Mouse (Mus musculus) limb, embryonic 10.5 days (tissue): ENCODE results near the gene Plekhg4. TPM values are rescaled to one million over a fixed set of nuclear protein-coding genes. Genes with fewer than 3 reads are reported as not detected.

Experiments used
- DNase-seq: peaks from one replicate; pipeline ENCODE4 v3.0.0-alpha.2; 2017; ENCODE audit warnings: low spot score
- H3K27ac ChIP-seq: fragments of 300-500 bp; sonication (generic); 2 replicates; pipeline ENCODE4 v1.5.1; 2016; ENCODE audit warnings: mild to moderate bottlenecking
- H3K27me3 ChIP-seq: fragments of 300-500 bp; sonication (generic); 2 replicates; pipeline ENCODE4 v1.6.1; 2016; ENCODE audit warnings: low read depth, mild to moderate bottlenecking; ENCODE audit not compliant: poor library complexity, severe bottlenecking
- H3K36me3 ChIP-seq: fragments of 300-500 bp; sonication (generic); 2 replicates; pipeline ENCODE4 v1.6.1; 2016; ENCODE audit warnings: mild to moderate bottlenecking, moderate library complexity
- H3K4me1 ChIP-seq: fragments of 300-500 bp; sonication (generic); 2 replicates; pipeline ENCODE4 v1.6.1; 2016
- H3K4me3 ChIP-seq: fragments of 300-500 bp; sonication (generic); 2 replicates; pipeline ENCODE4 v1.5.1; 2016; ENCODE audit warnings: mild to moderate bottlenecking, moderate library complexity
- H3K9me3 ChIP-seq: fragments of 300-500 bp; sonication (generic); replicated peaks from 2 replicates; pipeline ENCODE4 v1.6.1; 2016; ENCODE audit warnings: mild to moderate bottlenecking
- WGBS: fragments of 180-500 bp; shearing (Covaris S2); methylation state at CpG from one replicate; pipeline ENCODE4 v1.1.7; 2016; 5-methylcytosine and 5-hydroxymethylcytosine counted together
- polyA plus RNA-seq: library from polyadenylated mRNA; unstranded; fragments of >200 nt; fragmentation: Nextera tagmentation; extraction: Ambion mirVana; gene quantifications from 2 replicates; pipeline ENCODE4 v1.2.1, GENCODE M21; 2016

Gene Plekhg4
- polyA plus RNA-seq, result 0.28 and 0.74 TPM in 2 replicates

- Histone ChIP-seq H3K4me1 (peaks cover 16% of the 10 kb centered on the region), H3K27ac (peak within 1 kb of the TSS; percentile 4; the same call in 1 of the 2 replicates), H3K9me3 (no peaks in the 10 kb centered on the region), H3K36me3 (peaks cover 14% of the 10 kb centered on the region), H3K4me3 (peak within 1 kb of the TSS; percentile 38), H3K27me3 (0 out of 2 replicates have a peak, but pooled peaks cover 3% of the 10 kb centered on the region)
- DNase-seq, result no peak
- 71% methylated on average over 2 of the region's 2 CpGs for WGBS
These were observed at the start of gene Plekhg4 for GRCm38 (mm10) chr8:105373032-105373431. TSS of gene Plekhg4 (plus strand) at chr8:105373274.

DNA sequence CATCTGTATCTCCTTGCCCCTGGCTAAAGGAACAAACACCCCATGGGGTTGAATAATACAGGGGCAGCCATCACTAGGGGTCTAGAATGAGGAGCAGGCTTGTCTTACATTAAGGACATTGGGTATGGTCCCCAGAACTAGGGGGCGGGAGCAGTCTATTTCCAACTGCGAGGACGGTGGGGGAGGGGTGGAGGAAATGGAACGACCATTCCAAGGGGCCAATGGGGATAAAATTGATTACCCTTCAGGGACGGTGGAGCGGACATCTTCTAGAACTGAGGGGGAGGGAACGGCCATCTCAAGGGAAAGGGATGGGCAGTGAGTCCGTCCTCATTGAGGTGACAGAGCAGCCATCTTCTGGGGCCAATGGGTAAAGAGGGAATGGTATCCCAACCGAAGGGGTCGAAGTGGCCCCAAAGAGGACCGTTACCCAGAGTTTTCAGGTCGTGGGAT, 47.4 kb upstream of the Plekhg4 start:
- no peak for DNase-seq
- Histone ChIP-seq H3K36me3 (peaks cover 46% of the 10 kb centered on the region), H3K4me3 (peak overlapping the region; percentile 75), H3K9me3 (no peaks in the 10 kb centered on the region), H3K27ac (peak overlapping the region; percentile 84), H3K4me1 (peaks cover 18% of the 10 kb centered on the region), H3K27me3 (no peaks in the 10 kb centered on the region)
- under 1% methylated on average over 12 of the region's 12 CpGs for WGBS

GRCm38 (mm10) chr8:105326141-105326672, 46.9 kb upstream of the Plekhg4 start, which contains the start of the genes Lrrc29 and Tmem208:
TSS of gene Lrrc29 (minus strand) at chr8:105326278.
TSS of gene Tmem208 (plus strand) at chr8:105326354.
- peak within 1 kb of the TSS; percentile 84 for H3K27ac ChIP-seq
- H3K4me1 ChIP-seq, result peaks cover 18% of the 10 kb centered on the region
- no peaks in the 10 kb centered on the region for H3K9me3 ChIP-seq
- H3K27me3 ChIP-seq, result no peaks in the 10 kb centered on the region
- H3K36me3 ChIP-seq, result peaks cover 51% of the 10 kb centered on the region
- peak within 1 kb of the TSS; percentile 75 for H3K4me3 ChIP-seq
- under 1% methylated on average over 36 of the region's 36 CpGs for WGBS
- peak; percentile 97 for DNase-seq

DNA sequence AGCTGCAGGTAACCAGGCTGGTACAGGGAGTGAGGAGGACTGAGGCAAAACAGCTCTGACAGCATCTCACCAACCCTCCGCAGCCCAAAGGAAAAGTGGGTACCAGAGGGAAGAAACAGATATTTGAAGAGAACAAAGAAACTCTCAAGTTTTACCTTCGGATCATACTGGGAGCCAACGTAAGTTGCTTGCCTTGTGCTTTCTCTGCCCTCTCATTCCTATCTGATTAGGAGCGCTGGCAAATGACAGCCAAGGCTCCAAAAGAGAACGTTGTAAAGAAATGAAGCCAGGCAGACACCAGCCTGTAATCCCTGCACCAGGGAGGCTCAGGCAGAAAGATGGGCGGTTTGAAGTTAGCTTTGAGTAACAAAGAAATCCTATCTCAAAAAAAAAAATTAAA, 46.1 kb upstream of the Plekhg4 start:
- H3K27me3 ChIP-seq, result no peaks in the 10 kb centered on the region
- peak overlapping the region; percentile 75 for H3K4me3 ChIP-seq
- no peak for DNase-seq
- peak overlapping the region; percentile 84 for H3K27ac ChIP-seq
- peaks cover 18% of the 10 kb centered on the region for H3K4me1 ChIP-seq
- H3K36me3 ChIP-seq, result peaks cover 56% of the 10 kb centered on the region
- WGBS, result 50% methylated on average over 6 of the region's 6 CpGs
- no peaks in the 10 kb centered on the region for H3K9me3 ChIP-seq

- Histone ChIP-seq H3K4me3 (no peak overlapping the region), H3K4me1 (peaks cover 11% of the 10 kb centered on the region), H3K27me3 (no peaks in the 10 kb centered on the region), H3K9me3 (no peaks in the 10 kb centered on the region), H3K36me3 (peaks cover 79% of the 10 kb centered on the region), H3K27ac (no peak overlapping the region)
- WGBS, result 96% methylated on average over 12 of the region's 12 CpGs
- no peak for DNase-seq
These were observed 42.7 kb upstream of the Plekhg4 start for GRCm38 (mm10) chr8:105330325-105330724.

GRCm38 (mm10) chr8:105331469-105331868, 41.6 kb upstream of the Plekhg4 start:
- Histone ChIP-seq H3K9me3 (no peaks in the 10 kb centered on the region), H3K27me3 (no peaks in the 10 kb centered on the region), H3K4me1 (peaks cover 8% of the 10 kb centered on the region), H3K27ac (no peak overlapping the region), H3K36me3 (peaks cover 90% of the 10 kb centered on the region), H3K4me3 (no peak overlapping the region)
- DNase-seq, result no peak
- WGBS, result 96% methylated on average over 22 of the region's 22 CpGs

- Histone ChIP-seq H3K36me3 (peaks cover 95% of the 10 kb centered on the region), H3K27me3 (peaks cover 4% of the 10 kb centered on the region; the same call in 1 of the 2 replicates), H3K27ac (no peak overlapping the region), H3K9me3 (no peaks in the 10 kb centered on the region), H3K4me1 (peaks cover 6% of the 10 kb centered on the region), H3K4me3 (no peak overlapping the region)
- DNase-seq, result no peak
- whole genome bisulfite sequencing, result 97% methylated on average over 9 of the region's 9 CpGs
These were observed 41.1 kb upstream of the Plekhg4 start for GRCm38 (mm10) chr8:105331931-105332330.

- H3K4me1 ChIP-seq, result peaks cover under 1% of the 10 kb centered on the region
- H3K27me3 ChIP-seq, result peaks cover 8% of the 10 kb centered on the region
- DNase-seq, result no peak
- H3K36me3 ChIP-seq, result peaks cover 98% of the 10 kb centered on the region
- no peaks in the 10 kb centered on the region for H3K9me3 ChIP-seq
- no peak overlapping the region for H3K27ac ChIP-seq
- no peak overlapping the region for H3K4me3 ChIP-seq
- 86% methylated on average over 2 of the region's 2 CpGs for WGBS
These were observed 40.6 kb upstream of the Plekhg4 start for GRCm38 (mm10) chr8:105332523-105332922.

GRCm38 (mm10) chr8:105336373-105337130, 36.5 kb upstream of the Plekhg4 start:
- Histone ChIP-seq H3K4me1 (0 out of 2 replicates have a peak, but pooled peaks cover 9% of the 10 kb centered on the region), H3K36me3 (peaks cover 76% of the 10 kb centered on the region), H3K9me3 (no peaks in the 10 kb centered on the region), H3K27me3 (peaks cover 8% of the 10 kb centered on the region), H3K27ac (no peak overlapping the region), H3K4me3 (no peak overlapping the region)
- DNase-seq, result no peak
- WGBS, result 40% methylated on average over 32 of the region's 32 CpGs

- peaks cover 8% of the 10 kb centered on the region for H3K27me3 ChIP-seq
- H3K9me3 ChIP-seq, result no peaks in the 10 kb centered on the region
- 0 out of 2 replicates have a peak, but pooled peaks cover 9% of the 10 kb centered on the region for H3K4me1 ChIP-seq
- WGBS, result 26% methylated on average over 4 of the region's 4 CpGs
- peaks cover 52% of the 10 kb centered on the region for H3K36me3 ChIP-seq
- no peak for DNase-seq
- no peak overlapping the region for H3K27ac ChIP-seq
- no peak overlapping the region for H3K4me3 ChIP-seq
These were observed 34.1 kb upstream of the Plekhg4 start for GRCm38 (mm10) chr8:105338992-105339391.

GRCm38 (mm10) chr8:105339886-105340635, 33.0 kb upstream of the Plekhg4 start:
- peaks cover 41% of the 10 kb centered on the region for H3K36me3 ChIP-seq
- H3K4me3 ChIP-seq, result no peak overlapping the region
- peaks cover 8% of the 10 kb centered on the region for H3K27me3 ChIP-seq
- H3K27ac ChIP-seq, result no peak overlapping the region
- DNase-seq, result no peak
- WGBS, result 74% methylated on average over 6 of the region's 6 CpGs
- H3K4me1 ChIP-seq, result 0 out of 2 replicates have a peak, but pooled peaks cover 9% of the 10 kb centered on the region
- H3K9me3 ChIP-seq, result no peaks in the 10 kb centered on the region

DNA sequence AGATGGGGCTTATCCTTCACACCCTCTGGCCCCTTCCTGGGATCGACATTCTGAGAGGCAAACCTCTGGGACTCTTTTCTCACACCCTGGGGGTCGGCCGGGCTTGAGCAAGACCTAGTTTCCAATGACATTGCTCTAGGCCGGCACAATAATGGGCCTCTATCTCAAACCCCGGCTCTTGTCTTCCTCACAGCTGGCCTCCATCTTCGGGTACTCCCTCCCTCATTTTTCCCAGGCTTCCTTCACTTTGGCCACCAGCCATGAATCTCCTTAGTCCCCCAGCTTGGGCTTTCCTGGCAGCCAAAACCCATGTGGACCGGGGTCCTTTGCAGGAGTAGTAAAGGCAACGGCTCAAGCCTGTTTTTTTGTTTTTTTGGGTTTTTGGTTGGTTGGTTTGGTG, 31.7 kb upstream of the Plekhg4 start:
- peaks cover 28% of the 10 kb centered on the region for H3K36me3 ChIP-seq
- H3K4me3 ChIP-seq, result no peak overlapping the region
- H3K9me3 ChIP-seq, result no peaks in the 10 kb centered on the region
- 56% methylated on average over 8 of the region's 8 CpGs for WGBS
- H3K4me1 ChIP-seq, result peaks cover 20% of the 10 kb centered on the region
- no peak for DNase-seq
- no peak overlapping the region for H3K27ac ChIP-seq
- H3K27me3 ChIP-seq, result peaks cover 8% of the 10 kb centered on the region
